Mouse (Mus musculus) heart, embryonic 13.5 days (tissue): ENCODE data around the gene Prkn. TPM values are rescaled to one million over a fixed set of nuclear protein-coding genes. Genes with fewer than 3 reads are reported as not detected.

Experiments
- ATAC-seq: fragments of 200-750 bp; cut with Nextera tagmentation; 2 replicates; pipeline ENCODE4 v1.8.0; 2017; ENCODE audit warnings: moderate TSS enrichment; ENCODE audit not compliant: insufficient number of reproducible peaks, low FRiP score, low TSS enrichment; ENCODE audit errors: extremely low read depth
- H3K27ac ChIP-seq: fragments of 300-500 bp; sonication (generic); replicated peaks from 2 replicates; pipeline ENCODE4 v1.5.1; 2015; ENCODE audit warnings: moderate library complexity, mild to moderate bottlenecking, inconsistent platforms
- H3K27me3 ChIP-seq: fragments of 300-500 bp; sonication (generic); replicated peaks from 2 replicates; pipeline ENCODE4 v1.6.1; 2015; ENCODE audit warnings: mild to moderate bottlenecking, inconsistent platforms
- H3K36me3 ChIP-seq: fragments of 300-500 bp; sonication (generic); 2 replicates; pipeline ENCODE4 v1.6.1; 2015; ENCODE audit warnings: mild to moderate bottlenecking, inconsistent platforms
- H3K4me1 ChIP-seq: fragments of 300-500 bp; sonication (generic); 2 replicates; pipeline ENCODE4 v1.6.1; 2015; ENCODE audit warnings: inconsistent platforms
- H3K4me2 ChIP-seq: fragments of 300-500 bp; sonication (generic); 2 replicates; pipeline ENCODE4 v1.6.1; 2015; ENCODE audit warnings: inconsistent platforms, mild to moderate bottlenecking, moderate library complexity
- H3K4me3 ChIP-seq: fragments of 300-500 bp; sonication (generic); 2 replicates; pipeline ENCODE4 v1.5.1; 2015; ENCODE audit warnings: moderate library complexity, mild to moderate bottlenecking, inconsistent platforms
- H3K9ac ChIP-seq: fragments of 300-500 bp; sonication (generic); 2 replicates; pipeline ENCODE4 v1.6.1; 2015; ENCODE audit warnings: inconsistent platforms, mild to moderate bottlenecking, moderate library complexity
- H3K9me3 ChIP-seq: fragments of 300-500 bp; sonication (generic); 2 replicates; pipeline ENCODE4 v1.6.1; 2016; ENCODE audit warnings: inconsistent platforms
- WGBS: fragments of 180-500 bp; shearing (Covaris S2); methylation state at CpG from one replicate; pipeline ENCODE4 v1.1.7; 2015; ENCODE audit warnings: mixed read lengths; 5-methylcytosine and 5-hydroxymethylcytosine counted together
- polyA plus RNA-seq: library from polyadenylated mRNA; unstranded; fragments of >200 nt; fragmentation: Nextera tagmentation; extraction: Ambion mirVana; gene quantifications from 2 replicates; pipeline ENCODE4 v1.2.1, GENCODE M21; 2015

Prkn gene
- polyA plus RNA-seq, 1 experiment from 2014 or later = 1.8 TPM

DNA sequence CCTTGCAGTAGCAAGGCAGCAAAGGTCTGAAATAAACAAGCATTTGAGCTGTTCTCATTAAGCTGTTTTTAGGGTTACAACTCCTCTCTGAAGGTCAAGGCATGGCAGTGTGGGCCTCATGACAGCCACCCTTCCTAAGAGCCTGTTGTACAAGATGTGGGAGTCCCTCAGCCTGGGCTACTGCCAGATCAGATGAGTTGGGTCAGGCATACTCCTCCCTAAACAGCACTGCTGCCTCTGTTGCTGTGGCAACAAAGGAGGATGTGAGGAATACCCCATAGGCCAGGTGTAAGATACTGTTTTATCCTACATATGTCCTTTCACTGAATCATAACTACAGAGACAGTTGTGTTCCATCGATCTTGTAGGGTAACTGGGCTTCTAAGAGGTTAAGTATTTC, 882.3 kb downstream of the Prkn start:
- no peak for ATAC-seq
- Histone ChIP-seq H3K4me3 (no peak overlapping the region), H3K9me3 (no peaks in the 10 kb centered on the region), H3K4me1 (no peaks in the 10 kb centered on the region), H3K27me3 (no peaks in the 10 kb centered on the region), H3K4me2 (no peak overlapping the region), H3K27ac (no peak overlapping the region), H3K36me3 (no peaks in the 10 kb centered on the region), H3K9ac (no peak overlapping the region)
- WGBS = 64% methylated on average over 1 of the region's 1 CpGs

DNA sequence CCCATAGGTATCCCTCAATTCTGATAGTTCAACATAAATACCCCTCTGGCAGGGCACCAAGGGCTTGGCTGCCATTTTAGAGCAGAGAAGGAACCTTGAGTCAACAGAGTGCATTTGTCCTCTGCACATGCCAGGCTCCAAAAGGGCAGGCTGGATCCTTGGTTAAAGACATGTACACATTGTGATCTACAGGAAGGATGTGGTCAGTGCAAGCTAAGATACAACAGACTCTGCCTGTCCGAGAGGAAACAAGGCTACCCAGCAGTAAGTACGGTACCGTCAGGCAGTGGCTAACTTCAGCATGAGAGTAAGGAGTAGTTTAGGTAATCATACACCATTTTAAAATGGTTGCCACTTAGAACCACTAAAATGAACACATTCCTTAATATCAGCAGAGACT, 884.0 kb downstream of the Prkn start:
- 67% methylated on average over 3 of the region's 3 CpGs for WGBS
- ATAC-seq = no peak

DNA sequence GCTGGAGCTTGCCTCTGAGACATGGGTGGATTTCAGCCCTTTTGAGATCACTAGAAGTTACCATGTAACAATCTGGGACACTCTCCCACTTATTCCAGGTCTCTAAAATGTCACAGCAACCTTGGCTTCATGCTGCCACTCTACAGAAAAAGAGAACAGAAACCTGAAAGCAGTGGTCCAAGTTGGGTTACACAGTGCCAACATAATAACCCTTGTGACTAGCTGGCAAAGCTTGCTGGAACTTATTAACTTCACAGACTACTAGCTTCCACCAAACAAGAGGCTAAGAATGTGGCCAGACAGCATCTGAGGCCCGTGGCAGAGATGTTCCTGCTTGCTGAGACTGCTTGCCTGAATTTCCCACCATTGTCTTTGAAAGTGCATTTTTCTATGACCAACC, 886.9 kb downstream of the Prkn start:
- no peak overlapping the region for H3K4me3 ChIP-seq
- no peak overlapping the region for H3K27ac ChIP-seq
- H3K4me2 ChIP-seq = no peak overlapping the region
- H3K9me3 ChIP-seq = no peaks in the 10 kb centered on the region
- H3K27me3 ChIP-seq = no peaks in the 10 kb centered on the region
- no peak for ATAC-seq
- 42% methylated on average over 1 of the region's 1 CpGs for WGBS
- no peaks in the 10 kb centered on the region for H3K4me1 ChIP-seq
- H3K9ac ChIP-seq = no peak overlapping the region
- H3K36me3 ChIP-seq = no peaks in the 10 kb centered on the region

More for the DNA sequence above, 884.0 kb downstream of the Prkn start:
- Histone ChIP-seq H3K9ac (no peak overlapping the region), H3K4me3 (no peak overlapping the region), H3K4me1 (no peaks in the 10 kb centered on the region), H3K27ac (no peak overlapping the region), H3K27me3 (no peaks in the 10 kb centered on the region), H3K9me3 (no peaks in the 10 kb centered on the region), H3K36me3 (no peaks in the 10 kb centered on the region), H3K4me2 (no peak overlapping the region)

DNA sequence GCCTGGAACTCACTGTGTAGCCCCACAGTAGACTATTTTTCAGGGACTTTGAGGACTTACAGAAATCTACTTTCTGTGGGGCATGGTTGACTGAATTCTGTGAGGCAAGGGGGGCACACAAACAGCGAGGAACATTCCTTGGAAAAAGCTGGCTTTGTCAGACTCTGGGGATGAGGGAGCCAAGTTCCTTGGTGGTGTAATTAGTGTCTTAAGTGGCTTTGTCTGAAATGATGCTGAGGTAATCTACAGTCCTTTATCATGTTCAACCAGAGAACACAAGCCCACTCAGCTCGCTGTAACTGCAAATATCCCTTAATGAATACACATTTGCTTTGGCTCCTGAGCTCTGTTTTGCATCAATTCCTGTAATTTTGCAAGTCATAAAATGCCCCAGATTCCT, 888.1 kb downstream of the Prkn start:
- H3K27ac ChIP-seq = no peak overlapping the region
- 73% methylated on average over 2 of the region's 2 CpGs for WGBS
- H3K4me3 ChIP-seq = no peak overlapping the region
- no peak overlapping the region for H3K4me2 ChIP-seq
- H3K27me3 ChIP-seq = no peaks in the 10 kb centered on the region
- no peaks in the 10 kb centered on the region for H3K36me3 ChIP-seq
- no peak overlapping the region for H3K9ac ChIP-seq
- no peak for ATAC-seq
- no peaks in the 10 kb centered on the region for H3K9me3 ChIP-seq
- H3K4me1 ChIP-seq = no peaks in the 10 kb centered on the region

DNA sequence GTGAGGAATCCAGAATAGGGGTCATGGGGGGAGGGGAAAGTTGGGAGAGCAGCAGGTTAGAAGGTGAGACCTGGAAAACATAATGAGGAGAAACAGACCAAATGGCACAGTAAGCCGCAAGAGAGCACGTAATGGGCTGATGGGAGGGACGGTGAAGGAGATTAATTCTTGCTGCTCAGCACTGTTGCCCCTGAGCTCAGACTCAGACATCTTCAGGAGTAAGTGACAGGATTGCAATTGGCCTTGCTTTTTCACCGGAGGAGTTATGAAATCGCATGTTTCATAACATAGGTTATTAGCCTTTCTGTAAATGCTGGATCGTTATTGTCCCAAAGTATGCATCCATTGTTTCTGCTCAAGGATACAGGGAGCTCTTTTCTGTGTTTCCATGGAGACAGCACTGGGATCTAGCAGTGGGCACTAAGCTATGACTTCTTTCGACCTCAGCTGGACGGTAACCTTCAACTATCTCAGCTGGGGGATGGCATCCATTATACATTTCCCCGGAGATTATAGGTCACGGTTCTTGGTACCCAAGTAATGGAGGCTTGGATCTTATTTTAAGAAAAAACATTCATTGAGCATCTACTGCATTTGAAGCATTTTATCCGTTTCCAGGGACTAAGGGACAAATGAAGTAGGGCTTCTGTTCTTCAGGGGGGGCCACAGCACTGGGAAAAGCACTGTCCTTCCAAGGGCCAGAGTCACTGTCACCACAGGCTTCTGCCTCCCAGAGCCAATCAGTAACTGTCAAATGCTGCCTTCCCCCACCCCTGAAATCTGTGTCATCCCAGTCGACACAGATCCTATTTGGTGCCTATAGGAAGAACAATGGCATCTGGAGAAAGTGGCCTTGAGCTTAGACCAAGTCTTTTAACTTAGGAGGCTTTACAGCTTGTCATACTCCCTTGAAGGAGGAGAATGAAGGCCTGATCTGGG, 890.7 kb downstream of the Prkn start:
- no peak for ATAC-seq
- Histone ChIP-seq H3K4me1 (peaks cover 11% of the 10 kb centered on the region), H3K9ac (no peak overlapping the region), H3K27me3 (no peaks in the 10 kb centered on the region), H3K4me3 (no peak overlapping the region), H3K9me3 (no peaks in the 10 kb centered on the region), H3K36me3 (no peaks in the 10 kb centered on the region), H3K27ac (no peak overlapping the region), H3K4me2 (no peak overlapping the region)
- WGBS = 77% methylated on average over 12 of the region's 12 CpGs

DNA sequence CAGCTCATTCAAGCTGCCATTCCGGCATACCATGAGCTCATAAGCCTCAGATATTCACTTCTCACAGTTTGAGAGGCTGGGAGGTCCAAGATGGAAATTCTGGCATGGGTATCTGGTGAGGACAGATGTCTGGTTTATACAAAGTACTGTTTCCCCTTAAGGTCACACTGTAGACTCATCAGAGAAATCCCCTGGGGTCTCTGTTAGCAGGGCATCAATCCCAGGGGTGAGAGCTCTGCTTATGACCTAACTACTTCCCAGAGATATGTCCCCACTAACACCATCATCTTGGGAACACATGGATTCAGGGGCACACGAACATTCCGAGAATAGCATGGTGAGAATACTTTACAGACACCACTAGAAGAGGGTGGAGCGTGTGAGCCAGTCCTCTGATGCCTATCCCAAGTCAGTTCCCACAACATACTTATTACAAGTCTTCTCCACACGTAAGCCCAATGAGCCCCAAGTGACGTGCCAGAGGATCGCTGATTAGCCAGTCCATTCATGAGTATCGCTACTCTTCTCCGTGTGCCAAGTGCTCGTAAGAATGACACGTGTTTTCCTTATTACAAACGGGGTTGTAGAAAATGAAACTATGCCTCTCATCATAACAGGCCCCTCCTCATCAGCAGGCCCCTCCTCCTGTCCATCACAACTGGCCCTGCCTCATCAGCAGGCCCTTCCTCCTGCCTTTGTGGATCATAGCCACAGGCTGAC, 895.1 kb downstream of the Prkn start:
- no peak for ATAC-seq
- no peak overlapping the region for H3K4me3 ChIP-seq
- H3K4me1 ChIP-seq = peaks cover 14% of the 10 kb centered on the region
- no peak overlapping the region for H3K9ac ChIP-seq
- no peak overlapping the region for H3K4me2 ChIP-seq
- 74% methylated on average over 12 of the region's 12 CpGs for WGBS
- H3K27ac ChIP-seq = no peak overlapping the region
- H3K27me3 ChIP-seq = no peaks in the 10 kb centered on the region
- H3K9me3 ChIP-seq = no peaks in the 10 kb centered on the region
- no peaks in the 10 kb centered on the region for H3K36me3 ChIP-seq

DNA sequence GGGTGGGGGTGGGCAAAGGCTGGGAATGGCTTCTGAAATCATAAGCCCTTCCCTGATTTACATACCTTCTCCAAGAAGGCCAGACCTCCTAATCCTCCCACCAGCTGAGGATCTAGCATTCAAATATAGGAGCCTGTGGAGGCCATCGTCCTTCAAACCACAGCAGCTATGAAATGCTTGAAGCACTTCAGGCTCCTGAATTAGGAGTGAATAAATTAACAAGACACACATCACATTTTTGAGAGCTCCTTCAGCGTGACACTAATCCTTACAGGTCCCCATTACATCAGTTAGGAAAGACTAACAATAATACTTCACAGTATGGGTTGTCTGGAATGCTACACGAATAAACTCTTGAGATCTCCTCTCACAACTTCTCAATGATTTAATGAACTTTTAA, 896.3 kb downstream of the Prkn start:
- H3K9ac ChIP-seq = no peak overlapping the region
- no peak for ATAC-seq
- 74% methylated on average over 3 of the region's 3 CpGs for WGBS

DNA sequence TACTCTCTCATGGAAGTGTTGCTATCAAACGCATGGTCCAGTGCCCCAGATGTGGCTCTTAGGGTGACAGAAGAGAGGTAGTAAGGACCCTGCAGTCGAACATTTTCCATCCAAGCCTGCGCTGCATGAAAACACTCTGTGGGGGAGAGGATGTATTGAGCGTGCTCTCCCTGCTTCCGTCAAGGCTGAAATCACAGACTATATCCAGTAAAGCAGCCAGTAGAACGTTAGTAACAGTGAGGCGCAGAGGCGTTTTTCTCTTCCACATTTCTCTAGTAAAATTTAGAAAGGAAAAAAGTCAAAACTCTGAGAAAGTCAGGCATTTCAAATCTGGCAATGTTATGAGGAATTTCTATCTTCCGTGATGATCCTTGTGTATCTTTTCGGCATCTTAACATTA, 897.7 kb downstream of the Prkn start:
- H3K27ac ChIP-seq = no peak overlapping the region
- no peak overlapping the region for H3K9ac ChIP-seq
- peaks cover 14% of the 10 kb centered on the region for H3K4me1 ChIP-seq
- 88% methylated on average over 10 of the region's 10 CpGs for WGBS
- H3K4me2 ChIP-seq = no peak overlapping the region
- no peak for ATAC-seq
- H3K4me3 ChIP-seq = no peak overlapping the region
- no peaks in the 10 kb centered on the region for H3K9me3 ChIP-seq
- no peaks in the 10 kb centered on the region for H3K36me3 ChIP-seq
- H3K27me3 ChIP-seq = no peaks in the 10 kb centered on the region

More for the DNA sequence above, 896.3 kb downstream of the Prkn start:
- Histone ChIP-seq H3K4me2 (no peak overlapping the region), H3K27me3 (no peaks in the 10 kb centered on the region), H3K4me3 (no peak overlapping the region), H3K27ac (no peak overlapping the region), H3K36me3 (no peaks in the 10 kb centered on the region), H3K9me3 (no peaks in the 10 kb centered on the region), H3K4me1 (peaks cover 14% of the 10 kb centered on the region)

DNA sequence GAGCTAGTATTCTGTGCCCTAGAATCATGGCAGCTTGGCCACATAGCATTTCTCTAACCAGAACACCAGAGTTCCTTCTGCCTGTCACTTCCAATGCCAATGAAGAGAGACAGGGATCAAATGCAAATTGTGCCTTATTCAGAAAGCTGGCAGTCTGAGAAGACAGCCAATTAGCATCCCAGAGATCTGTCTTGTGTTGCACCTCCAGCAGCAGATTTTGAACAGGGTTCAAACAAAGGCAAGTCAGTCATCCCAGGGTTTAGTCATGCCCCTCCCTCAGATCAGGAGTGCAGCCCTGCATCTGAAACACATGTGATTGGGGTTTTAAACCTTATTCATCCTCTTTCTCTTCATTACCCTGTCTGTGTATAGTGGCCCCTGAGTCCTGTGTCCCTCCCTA, 900.5 kb downstream of the Prkn start:
- Histone ChIP-seq H3K4me2 (no peak overlapping the region), H3K36me3 (no peaks in the 10 kb centered on the region), H3K27ac (no peak overlapping the region), H3K9ac (no peak overlapping the region), H3K9me3 (no peaks in the 10 kb centered on the region), H3K4me1 (peaks cover 10% of the 10 kb centered on the region), H3K27me3 (peaks cover 11% of the 10 kb centered on the region; the same call in 1 of the 2 replicates), H3K4me3 (no peak overlapping the region)
- ATAC-seq = no peak

DNA sequence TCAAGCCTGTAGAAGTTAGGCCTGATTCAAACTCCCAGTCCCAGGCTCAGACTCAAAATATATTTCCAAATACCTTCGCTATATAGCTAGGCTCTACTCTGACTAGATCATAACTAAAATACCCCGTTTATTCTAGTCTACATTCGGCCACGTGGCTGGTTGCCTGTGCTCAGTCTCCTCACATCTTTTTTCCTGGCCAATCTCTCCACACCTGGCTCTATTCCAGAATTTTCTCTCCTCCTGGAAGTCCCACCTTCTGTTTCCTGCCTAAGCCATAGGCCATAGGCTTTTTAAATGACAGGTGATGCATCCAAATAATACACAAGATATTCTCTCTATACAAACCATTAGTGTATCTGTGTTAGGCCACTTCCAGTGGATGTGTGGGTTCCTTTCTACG, 901.0 kb downstream of the Prkn start:
- Histone ChIP-seq H3K4me2 (no peak overlapping the region), H3K4me3 (no peak overlapping the region), H3K27me3 (peaks cover 16% of the 10 kb centered on the region), H3K9me3 (no peaks in the 10 kb centered on the region), H3K36me3 (no peaks in the 10 kb centered on the region), H3K9ac (no peak overlapping the region), H3K4me1 (peaks cover 10% of the 10 kb centered on the region), H3K27ac (no peak overlapping the region)
- ATAC-seq = no peak
- WGBS = 80% methylated on average over 5 of the region's 5 CpGs

DNA sequence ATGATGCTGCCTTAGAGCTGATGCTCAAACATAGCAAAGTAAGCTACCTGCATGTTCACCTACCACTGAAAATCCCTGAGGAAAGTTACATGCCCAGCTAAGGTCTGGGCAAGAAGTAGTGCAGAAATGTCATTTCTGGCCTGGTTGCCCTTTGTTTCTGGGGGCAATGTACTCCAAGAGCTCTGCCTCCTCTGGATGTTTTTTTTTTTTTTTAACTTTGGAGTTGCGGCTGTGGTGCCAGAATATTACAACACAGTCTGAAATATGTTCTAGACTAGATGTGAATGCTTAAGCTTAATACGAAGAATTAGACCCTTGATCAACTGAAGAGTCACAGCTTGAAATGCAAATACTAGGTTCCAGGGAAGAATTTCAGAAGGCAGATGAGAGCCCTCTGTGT, 911.1 kb downstream of the Prkn start:
- WGBS = 84% methylated on average over 2 of the region's 2 CpGs
- H3K36me3 ChIP-seq = no peaks in the 10 kb centered on the region
- H3K4me2 ChIP-seq = no peak overlapping the region
- H3K9me3 ChIP-seq = no peaks in the 10 kb centered on the region
- H3K4me3 ChIP-seq = no peak overlapping the region
- 0 out of 2 replicates have a peak, but pooled peaks cover under 1% of the 10 kb centered on the region for H3K27me3 ChIP-seq
- no peaks in the 10 kb centered on the region for H3K4me1 ChIP-seq
- H3K9ac ChIP-seq = no peak overlapping the region
- no peak for ATAC-seq
- no peak overlapping the region for H3K27ac ChIP-seq
